Mouse (Mus musculus): ENCODE results near the gene Car3.
"Not testable (repeated sequence)": the region's sequence is repeated elsewhere in the genome, so short reads cannot be mapped to it uniquely, and the experiment has no call there.

Gene Car3

GRCm38 (mm10) chr3:14863022-14863711 is at the start of gene Car3:
TSS of gene Car3 (plus strand) at chr3:14863512.
- DNase-seq (ENCODE audit: low read depth, low spot score) = peak; percentile 83

GRCm38 (mm10) chr3:14815396-14815795 is 47.9 kb upstream of the Car3 start:
- not testable (repeated sequence) for DNase-seq (ENCODE audit: low read depth, low spot score)

- DNase-seq (ENCODE audit: low read depth, low spot score) = no peak
Measured at GRCm38 (mm10) chr3:14819844-14820504, 43.3 kb upstream of the Car3 start.

- no peak for DNase-seq (ENCODE audit: low read depth, low spot score)
Measured at GRCm38 (mm10) chr3:14828896-14829295, 34.4 kb upstream of the Car3 start.

- no peak for DNase-seq (ENCODE audit: low read depth, low spot score)
Measured at GRCm38 (mm10) chr3:14831219-14831835, 32.0 kb upstream of the Car3 start.

GRCm38 (mm10) chr3:14832766-14833165 is 30.5 kb upstream of the Car3 start:
- DNase-seq (ENCODE audit: low read depth, low spot score) = no peak

- DNase-seq (ENCODE audit: low read depth, low spot score) = no peak
Measured at GRCm38 (mm10) chr3:14838936-14839335, 24.4 kb upstream of the Car3 start.

- no peak for DNase-seq (ENCODE audit: low read depth, low spot score)
Measured at GRCm38 (mm10) chr3:14839466-14840118, 23.7 kb upstream of the Car3 start.

GRCm38 (mm10) chr3:14848587-14849254 is 14.6 kb upstream of the Car3 start:
- no peak for DNase-seq (ENCODE audit: low read depth, low spot score)

GRCm38 (mm10) chr3:14853966-14854365 is 9.3 kb upstream of the Car3 start:
- DNase-seq (ENCODE audit: low read depth, low spot score) = no peak

- no peak for DNase-seq (ENCODE audit: low read depth, low spot score)
Measured at GRCm38 (mm10) chr3:14854446-14854845, 8.9 kb upstream of the Car3 start.

GRCm38 (mm10) chr3:14857874-14858273 is 5.4 kb upstream of the Car3 start:
- no peak for DNase-seq (ENCODE audit: low read depth, low spot score)

GRCm38 (mm10) chr3:14860291-14860690 is 3.0 kb upstream of the Car3 start:
- DNase-seq (ENCODE audit: low read depth, low spot score) = peak; percentile 89

- DNase-seq (ENCODE audit: low read depth, low spot score) = no peak
Measured at GRCm38 (mm10) chr3:14861165-14861564, 2.1 kb upstream of the Car3 start.

- no peak for DNase-seq (ENCODE audit: low read depth, low spot score)
Measured at GRCm38 (mm10) chr3:14861787-14862186, 1.5 kb upstream of the Car3 start.

- DNase-seq (ENCODE audit: low read depth, low spot score) = no peak
Measured at GRCm38 (mm10) chr3:14862654-14863021, 674 bp upstream of the Car3 start.

- no peak for DNase-seq (ENCODE audit: low read depth, low spot score)
Measured at GRCm38 (mm10) chr3:14863922-14864321, 610 bp downstream of the Car3 start.

- DNase-seq (ENCODE audit: low read depth, low spot score) = no peak
Measured at GRCm38 (mm10) chr3:14865941-14866340, 2.6 kb downstream of the Car3 start.

- DNase-seq (ENCODE audit: low read depth, low spot score) = no peak
Measured at GRCm38 (mm10) chr3:14869779-14870178, 6.5 kb downstream of the Car3 start.

GRCm38 (mm10) chr3:14870528-14870927 is 7.2 kb downstream of the Car3 start:
- no peak for DNase-seq (ENCODE audit: low read depth, low spot score)

GRCm38 (mm10) chr3:14871386-14871785 is 8.1 kb downstream of the Car3 start:
- DNase-seq (ENCODE audit: low read depth, low spot score) = no peak

All from skeletal muscle tissue, adult 2 months (tissue).